21 mouse cellular contexts compared by ENCODE assay signal in genomic region chr5:134589900-134590299, GRCm38 (mm10). TPM values are rescaled to one million over a fixed set of nuclear protein-coding genes. Genes with fewer than 3 reads are reported as not detected.
"Had no signal": no experiment of that assay in that cellular context is flagged by ENCODE, and none has a peak within 500 bp of the region (broad histone marks: within the 10 kb centered on the region; RNA-seq: fewer than 3 reads in every experiment).

No protein-coding gene starts in this region.

- H3K27ac ChIP-seq: kidney, embryonic 15.5 days; limb, embryonic 10.5 days; limb, embryonic 13.5 days; liver, embryonic 13.5 days; lung, embryonic 15.5 days; midbrain, embryonic 12.5 days; midbrain, embryonic 15.5 days; neural tube, embryonic 12.5 days had no signal

- H3K9ac ChIP-seq: kidney, embryonic 15.5 days; limb, embryonic 13.5 days; liver, embryonic 13.5 days; lung, embryonic 15.5 days; midbrain, embryonic 12.5 days; midbrain, embryonic 15.5 days; neural tube, embryonic 12.5 days had no signal

- H3K4me2 ChIP-seq: kidney, embryonic 15.5 days; limb, embryonic 13.5 days; liver, embryonic 13.5 days; lung, embryonic 15.5 days; midbrain, embryonic 12.5 days; midbrain, embryonic 15.5 days; neural tube, embryonic 12.5 days had no signal

- ATAC-seq: midbrain, embryonic 15.5 days had no signal

- H3K27me3 ChIP-seq: kidney, embryonic 15.5 days; limb, embryonic 13.5 days; liver, embryonic 13.5 days; lung, embryonic 15.5 days; midbrain, embryonic 12.5 days; midbrain, embryonic 15.5 days; neural tube, embryonic 12.5 days had no signal

- H3K4me1 ChIP-seq: kidney, embryonic 15.5 days; limb, embryonic 13.5 days; lung, embryonic 15.5 days; midbrain, embryonic 12.5 days; midbrain, embryonic 15.5 days; neural tube, embryonic 12.5 days had no signal

- H3K4me3 ChIP-seq: kidney, embryonic 15.5 days; limb, embryonic 10.5 days; limb, embryonic 13.5 days; liver, embryonic 13.5 days; lung, embryonic 15.5 days; midbrain, embryonic 12.5 days; midbrain, embryonic 15.5 days; neural tube, embryonic 12.5 days had no signal

- H3K9me3 ChIP-seq: kidney, embryonic 15.5 days; limb, embryonic 10.5 days; limb, embryonic 13.5 days; liver, embryonic 13.5 days; lung, embryonic 15.5 days; midbrain, embryonic 12.5 days; midbrain, embryonic 15.5 days; neural tube, embryonic 12.5 days had no signal

- DNase-seq: kidney, adult 11 months; kidney, adult 8-10 months; kidney, postnatal 10 days; kidney, postnatal 36 days; liver, embryonic 13.5 days; lung, adult 18-20 months; lung, postnatal 10 days; lung, postnatal 36 days; retina, postnatal 1 day; right cerebral cortex, postnatal 25 days; thymus, adult 18-20 months; thymus, postnatal 36 days had no signal

RNA-seq across cellular contexts. Expression of gene Syna, which starts 29.9 kb away (rescaled TPM):
- total RNA-seq: neutrophil, adult 5-6 weeks had no signal
- polyA plus RNA-seq: liver, embryonic 13.5 days; spleen, adult 2 months had no signal
